Mouse (Mus musculus) 3T3-L1 (cell line): Measurements from ENCODE around the gene Ptpn14.
A peak's percentile ranks its signal among the peaks of the same experiment; 100 is the strongest.
"Not testable (repeated sequence)": the region's sequence is repeated elsewhere in the genome, so short reads cannot be mapped to it uniquely, and the experiment has no call there.

Experiments used
- DNase-seq: peaks from one replicate; pipeline ENCODE4 v3.0.0-alpha.2; 2015; ENCODE audit warnings: low read depth, low spot score

The Ptpn14 gene

GRCm38 (mm10) chr1:189727884-189728783, at the start of gene Ptpn14:
Ptpn14 (plus strand) TSS chr1:189728268.
- peak; percentile 87 for DNase-seq

DNA sequence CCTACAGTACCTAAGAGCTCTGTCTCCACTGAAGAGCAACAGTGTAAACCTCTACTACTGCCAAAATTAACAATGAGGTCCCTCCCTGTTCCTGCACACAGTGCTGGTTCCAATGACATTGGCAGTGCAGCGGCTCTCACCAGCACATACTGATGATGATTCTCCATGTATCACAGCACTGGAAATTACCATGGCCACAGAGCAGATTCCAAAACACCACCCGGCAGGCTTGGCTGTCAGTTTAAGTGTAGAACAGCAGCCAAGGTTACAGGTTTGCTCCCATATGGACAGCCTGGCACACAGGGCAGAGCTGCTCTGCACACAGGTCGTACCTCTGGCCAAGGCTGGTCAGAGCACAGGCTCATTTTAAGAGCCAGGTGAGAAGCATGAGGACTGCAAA, 48.5 kb upstream of the Ptpn14 start:
- no peak for DNase-seq

DNA sequence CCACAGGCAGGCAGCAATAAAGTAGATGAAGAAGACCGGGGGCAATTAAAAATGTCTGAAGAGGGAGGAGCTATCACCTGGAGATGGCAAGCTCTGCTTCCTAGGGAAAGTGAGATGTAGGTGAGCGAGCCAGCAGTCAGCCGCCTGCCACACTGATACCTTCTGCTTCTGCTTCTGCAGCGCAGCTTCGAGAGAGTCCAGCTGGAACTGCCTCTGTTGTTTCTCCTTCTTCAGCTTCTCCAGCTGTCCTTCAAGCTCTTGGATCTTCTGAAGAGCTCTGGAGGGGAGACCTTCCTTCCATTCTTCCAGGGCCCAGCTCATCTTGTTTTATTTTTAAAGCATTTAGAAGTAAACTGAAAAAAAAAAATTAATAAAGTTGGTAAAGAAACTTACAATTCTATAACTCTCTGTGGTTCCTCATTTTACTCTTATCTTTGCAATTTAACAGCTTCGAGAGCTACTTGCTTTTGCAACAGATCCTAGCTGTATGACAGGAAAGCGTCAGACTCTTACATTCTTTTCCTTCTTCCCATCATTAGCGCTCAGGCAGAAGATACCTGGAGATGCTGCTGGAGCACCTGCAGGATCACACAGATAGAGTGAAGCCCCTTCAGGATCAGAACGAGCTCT, 43.2 kb upstream of the Ptpn14 start:
- DNase-seq, result no peak

GRCm38 (mm10) chr1:189686025-189686424, 42.0 kb upstream of the Ptpn14 start:
- DNase-seq, result no peak

DNA sequence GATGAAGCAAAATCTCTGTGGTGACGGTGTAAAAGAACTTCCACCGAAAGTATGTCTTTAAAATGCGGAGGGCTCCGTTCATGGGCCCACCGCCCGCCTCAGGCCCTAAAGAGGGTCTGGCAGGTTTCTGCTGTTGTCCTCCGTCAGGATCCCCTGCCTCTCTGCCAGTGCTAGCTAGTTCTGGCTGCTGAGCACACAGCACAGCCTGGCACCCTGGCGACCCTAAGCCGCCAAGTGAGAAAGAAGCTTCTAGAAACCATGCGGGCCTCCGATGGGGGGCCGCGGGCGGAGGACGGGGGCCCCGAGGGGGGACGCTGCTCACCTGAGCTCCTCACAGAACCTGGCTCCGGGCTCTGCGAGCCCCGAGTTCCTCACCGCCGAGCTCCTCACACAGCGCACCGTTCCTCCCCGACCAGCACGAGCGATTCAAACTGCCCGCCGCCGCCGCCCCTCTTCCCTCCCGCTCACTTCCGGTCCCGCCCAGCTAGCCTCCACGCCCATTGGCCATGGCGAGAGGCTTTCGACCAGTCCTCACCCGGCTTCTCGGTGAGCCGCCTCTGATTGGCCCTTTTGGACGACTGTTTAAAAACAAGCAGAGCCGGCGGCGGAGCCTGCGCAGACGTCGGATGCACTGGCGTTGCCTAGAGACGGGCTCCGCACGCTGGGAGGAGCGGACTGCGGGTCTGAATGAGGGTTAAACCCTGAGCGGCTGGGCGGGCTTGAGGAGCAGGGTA, 40.2 kb upstream of the Ptpn14 start, which contains the start of gene Cenpf:
TSS of gene Cenpf (minus strand) at position 433 of the 734 bp plus-strand sequence.
- DNase-seq, result peak; percentile 99

- DNase-seq, result no peak
Measured at GRCm38 (mm10) chr1:189688388-189688750, 39.7 kb upstream of the Ptpn14 start.

- DNase-seq, result no peak
Measured at GRCm38 (mm10) chr1:189689050-189689833, 38.8 kb upstream of the Ptpn14 start.

GRCm38 (mm10) chr1:189692442-189692841, 35.6 kb upstream of the Ptpn14 start:
- not testable (repeated sequence) for DNase-seq

DNA sequence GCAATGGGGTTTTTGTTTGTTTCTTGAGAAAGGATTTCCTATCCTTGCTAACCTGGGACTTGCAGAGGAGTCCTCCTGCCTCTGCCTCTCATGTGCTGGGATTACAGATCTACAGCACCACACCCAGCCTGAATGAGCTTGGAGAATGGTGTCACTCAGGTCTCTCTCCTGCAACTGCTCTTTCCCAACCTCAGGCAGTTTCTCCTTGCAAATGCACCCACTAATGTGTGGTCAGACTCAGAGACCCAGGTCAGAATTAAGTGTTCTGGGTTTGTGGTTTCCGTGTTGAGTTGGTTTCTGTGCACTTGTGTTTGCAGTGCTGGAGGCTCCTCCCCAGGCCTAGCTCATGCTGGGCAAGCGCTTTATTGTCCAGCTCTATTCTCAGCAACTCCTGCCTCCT, 33.7 kb upstream of the Ptpn14 start:
- DNase-seq, result no peak

DNA sequence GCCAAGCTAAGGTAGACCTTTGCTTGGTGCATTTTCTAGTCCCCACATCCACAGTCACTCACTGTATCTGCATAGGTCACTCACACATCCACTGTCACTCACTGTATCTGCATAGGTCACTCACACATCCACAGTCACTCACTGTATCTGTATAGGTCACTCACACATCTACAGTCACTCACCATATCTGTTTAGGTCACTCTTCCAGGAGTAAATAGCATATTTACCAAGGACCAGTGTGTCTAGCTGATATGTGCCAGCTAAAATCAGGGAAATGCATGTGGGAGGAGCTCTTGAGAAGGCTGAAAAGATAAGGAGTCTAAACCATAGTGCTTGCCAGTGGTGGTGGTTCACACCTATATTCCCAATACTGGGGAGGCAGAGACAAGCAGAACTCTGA, 32.7 kb upstream of the Ptpn14 start:
- DNase-seq, result no peak

DNA sequence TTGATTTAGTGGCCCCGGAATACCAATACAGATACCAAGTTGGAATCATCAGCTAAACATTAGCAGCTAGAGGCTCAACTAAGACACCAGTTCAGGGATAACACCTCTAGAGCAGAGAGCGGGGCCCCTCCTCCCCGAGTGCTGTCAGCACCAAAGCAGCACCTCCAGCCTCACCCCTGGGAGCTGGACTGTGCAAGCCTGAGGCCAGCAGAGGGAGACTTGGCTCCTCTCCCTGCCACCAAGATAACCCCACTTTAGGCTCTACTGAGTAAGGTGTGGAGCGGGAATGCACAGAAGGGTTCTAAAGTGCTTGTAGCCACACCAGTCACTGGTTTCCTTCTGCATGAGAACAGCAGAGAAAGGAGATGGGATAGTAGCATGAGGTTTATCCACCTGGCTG, 29.7 kb upstream of the Ptpn14 start:
- DNase-seq, result no peak

- no peak for DNase-seq
Measured at GRCm38 (mm10) chr1:189700186-189700585, 27.9 kb upstream of the Ptpn14 start.

- peak; percentile 85 for DNase-seq
Measured at GRCm38 (mm10) chr1:189700990-189701389, 27.1 kb upstream of the Ptpn14 start.

- DNase-seq, result peak; percentile 42
Measured at GRCm38 (mm10) chr1:189703156-189703555, 24.9 kb upstream of the Ptpn14 start.

DNA sequence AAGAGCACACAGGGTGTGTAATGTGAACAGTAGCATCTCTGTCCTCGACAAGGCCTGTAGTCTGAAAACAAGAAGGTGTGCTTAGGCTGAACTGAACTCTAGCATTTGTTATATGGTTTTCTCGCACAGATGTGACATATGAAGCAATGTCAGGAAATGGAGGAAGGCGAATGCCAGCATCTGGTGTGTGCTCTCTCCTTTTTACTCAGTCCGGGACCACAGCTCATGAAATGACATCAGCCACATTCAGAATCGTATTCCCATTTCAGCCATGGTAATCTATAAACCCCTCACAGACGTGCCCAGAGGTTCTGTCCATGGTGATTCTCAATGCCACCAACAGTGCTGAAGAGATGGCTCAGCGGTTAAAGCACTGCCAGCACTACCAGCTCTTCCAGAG, 24.5 kb upstream of the Ptpn14 start:
- no peak for DNase-seq

- DNase-seq, result no peak
Measured at GRCm38 (mm10) chr1:189706040-189706645, 21.9 kb upstream of the Ptpn14 start.

DNA sequence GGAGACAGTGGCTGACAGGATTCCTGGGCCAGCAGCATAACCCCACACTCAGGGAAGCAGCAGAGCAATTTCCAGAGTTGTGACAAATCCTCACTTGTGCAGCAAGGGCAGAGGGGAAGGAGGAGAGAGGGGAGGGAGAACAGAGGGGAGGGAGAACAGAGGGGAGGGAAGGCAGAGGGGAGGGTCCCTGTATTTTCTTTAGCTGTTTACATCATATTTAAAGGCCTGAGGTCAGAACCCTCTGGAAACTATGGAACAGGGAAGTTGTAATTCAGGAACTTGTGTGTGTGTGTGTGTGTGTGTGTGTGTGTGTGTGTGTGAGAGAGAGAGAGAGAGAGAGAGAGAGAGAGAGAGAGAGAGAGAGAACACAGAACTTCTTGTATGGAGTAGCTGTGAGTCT, 21.1 kb upstream of the Ptpn14 start:
- DNase-seq, result no peak

DNA sequence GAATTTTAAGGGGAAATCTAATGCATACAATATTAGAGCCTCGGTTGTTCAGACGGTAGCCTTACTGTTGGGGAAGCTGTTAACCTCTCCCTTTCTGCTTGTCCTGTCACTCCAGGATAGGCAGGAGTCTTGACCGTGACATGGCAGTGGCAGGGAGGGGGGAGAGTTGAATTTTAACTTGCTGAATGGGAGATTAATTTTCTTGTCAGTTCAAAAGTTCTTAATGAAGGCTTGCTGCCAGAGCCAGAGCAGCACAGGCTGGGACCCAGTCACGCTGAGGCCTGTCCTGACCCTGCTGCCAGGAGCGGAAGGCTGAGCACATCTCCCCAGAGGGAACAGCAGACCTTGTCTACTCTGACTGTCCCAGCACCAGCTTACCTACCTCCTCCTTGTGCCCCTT, 20.6 kb upstream of the Ptpn14 start:
- no peak for DNase-seq

GRCm38 (mm10) chr1:189709001-189709400, 19.1 kb upstream of the Ptpn14 start:
- no peak for DNase-seq

DNA sequence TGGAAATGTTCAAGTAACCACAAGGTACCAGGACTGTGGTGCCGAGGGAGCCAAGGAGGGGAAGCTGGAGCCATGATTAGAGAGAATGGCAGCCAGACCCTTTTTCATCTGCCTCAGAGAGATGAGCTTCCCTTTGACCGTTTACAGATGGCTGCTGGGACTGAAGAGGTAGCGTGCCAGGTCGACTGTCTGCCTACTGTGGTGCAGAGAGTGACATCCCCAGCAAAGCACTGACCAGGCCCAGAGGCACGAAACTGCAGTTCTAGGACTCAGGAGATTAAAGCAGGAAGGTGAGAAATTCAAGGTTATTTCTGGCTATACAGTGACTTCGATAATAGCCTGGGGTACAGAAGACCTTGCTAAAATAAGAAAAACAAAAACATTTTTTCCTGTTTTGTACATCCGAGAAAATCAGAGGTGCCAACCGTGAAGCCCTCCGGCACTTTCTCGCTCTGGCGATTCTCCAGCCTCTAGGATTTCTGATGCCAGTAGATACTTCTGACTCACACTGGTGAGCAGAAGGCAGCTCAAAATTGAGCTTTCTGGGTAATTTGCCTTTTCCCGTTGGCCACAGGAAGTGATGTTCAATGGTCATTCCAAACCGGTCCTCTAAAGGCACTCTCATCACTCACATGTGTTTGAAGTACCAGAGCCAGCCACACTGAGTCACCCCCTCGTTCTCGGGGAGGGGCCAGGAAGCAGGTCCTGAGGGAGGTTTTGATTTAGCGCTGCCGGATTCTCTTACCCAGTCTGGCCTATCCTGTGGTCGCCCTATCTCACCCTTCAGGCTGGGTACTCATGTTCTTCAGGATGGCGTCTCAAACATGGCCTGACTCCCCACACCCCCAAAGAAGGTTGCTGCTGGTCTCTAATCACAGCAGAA, 11.9 kb upstream of the Ptpn14 start:
- peak; percentile 93 for DNase-seq
